Mouse (Mus musculus) left cerebral cortex, postnatal 4 days (tissue): ENCODE measurements around the gene Pon2. TPM values are rescaled to one million over a fixed set of nuclear protein-coding genes. Genes with fewer than 3 reads are reported as not detected.
"Not testable (repeated sequence)": the region's sequence is repeated elsewhere in the genome, so short reads cannot be mapped to it uniquely, and the experiment has no call there.

Source experiments
- DNase-seq: peaks from one replicate; pipeline ENCODE4 v3.0.0-alpha.2; 2022
- intact Hi-C: fragments of 180-260 bp; cut with DNase I; formaldehyde crosslinking; loops from one replicate; pipeline ENCODE4 v1.15.1; 2025
- total RNA-seq, 2 experiments: library from RNA; stranded (reverse); gene quantifications; 2 replicates each; pipeline ENCODE4 v1.2.3; 2021

The Pon2 gene
- total RNA-seq, 2 experiments from 2014 or later: 9.3 to 11.9 TPM

DNA sequence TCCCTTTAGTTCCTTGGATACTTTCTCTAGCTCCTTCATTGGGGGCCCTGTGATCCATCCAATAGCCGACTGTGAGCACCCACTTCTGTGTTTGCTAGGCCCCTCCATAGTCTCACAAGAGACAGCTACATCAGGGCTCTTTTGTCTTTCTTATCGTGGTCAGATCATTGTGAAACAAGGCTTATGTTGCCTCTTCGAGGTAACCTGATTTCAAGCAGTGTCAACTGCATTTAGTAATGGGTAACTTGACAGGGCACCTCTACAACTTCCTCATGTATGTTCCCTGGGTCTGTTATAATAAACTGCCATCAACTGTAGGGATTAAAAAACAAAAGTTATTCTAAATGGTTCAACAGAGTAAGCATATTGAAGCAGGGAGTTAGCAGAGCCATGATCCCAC is 63.7 kb downstream of the Pon2 start:
- intact Hi-C loops: no loop called here
- no peak for DNase-seq

DNA sequence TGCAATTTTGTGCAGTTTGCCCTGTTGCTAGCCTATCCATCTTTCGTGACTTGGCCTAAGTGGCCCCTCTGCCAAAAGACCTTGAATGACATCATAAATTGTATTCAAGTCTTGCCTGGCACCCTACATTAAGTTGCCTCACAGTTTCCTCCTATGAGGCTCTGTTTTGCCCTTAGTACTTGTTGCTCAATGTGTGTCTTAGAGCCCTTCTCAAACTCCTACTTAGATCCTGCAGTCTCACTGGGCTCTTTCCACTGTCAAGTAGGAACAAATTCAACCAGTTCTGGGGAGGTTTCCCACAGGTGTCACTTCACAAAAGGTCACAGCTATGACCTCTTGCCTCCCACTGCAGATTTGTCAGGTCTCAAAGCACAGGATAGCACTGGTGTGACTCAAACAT is 64.4 kb downstream of the Pon2 start:
- no peak for DNase-seq
- intact Hi-C loops: no loop called here

GRCm38 (mm10) chr6:5232022-5232421 is 66.2 kb downstream of the Pon2 start:
- intact Hi-C loops: no loop called here
- no peak for DNase-seq

- intact Hi-C loops: no loop called here
- DNase-seq: no peak
Observed at GRCm38 (mm10) chr6:5230261-5230660, 68.0 kb downstream of the Pon2 start.

GRCm38 (mm10) chr6:5223551-5223950 is 74.7 kb downstream of the Pon2 start:
- DNase-seq, intact Hi-C loops: not testable (repeated sequence)

DNA sequence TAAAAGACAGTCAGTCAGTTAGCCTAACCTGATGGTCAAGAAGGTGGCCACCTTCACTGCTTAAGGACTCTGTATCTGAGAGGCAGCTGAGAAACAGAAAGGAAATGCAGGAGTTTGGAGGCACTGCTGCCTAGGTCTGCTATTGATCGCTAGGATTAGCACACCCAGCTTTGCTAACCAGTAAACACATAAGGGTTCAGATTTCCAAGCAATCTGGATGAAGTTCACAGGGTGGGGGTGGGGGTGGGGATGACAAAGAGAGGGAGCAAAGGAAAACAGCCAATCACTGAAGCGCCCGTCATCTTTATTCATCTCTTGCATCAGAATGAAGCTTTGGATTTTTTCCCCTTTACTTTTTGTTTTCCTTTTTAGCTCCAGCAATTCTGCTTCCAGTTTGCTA is 76.2 kb downstream of the Pon2 start:
- intact Hi-C loops: no loop called here
- DNase-seq: no peak

GRCm38 (mm10) chr6:5218190-5218589 is 80.1 kb downstream of the Pon2 start:
- intact Hi-C loops: no loop called here
- no peak for DNase-seq

Other genes starting within 250 kb of the Pon2 start
- gene Pon1, start 104.5 kb downstream of the Pon2 start, total RNA-seq: not detected
- 1 to 10 TPM; 1.8 to 2.3 TPM for gene Pon3, start 42.2 kb downstream of the Pon2 start, total RNA-seq
- gene Asb4, start 84.9 kb upstream of the Pon2 start, total RNA-seq: 1 to 10 TPM; 1.9 to 2.6 TPM
- gene Pdk4, start 197.9 kb upstream of the Pon2 start, total RNA-seq: 1 to 10 TPM; 4.4 to 6.6 TPM